Mouse (Mus musculus): ENCODE measurements at regions not wholly inside any gene's neighbourhood (a gene's known extent, or its start where the extent isn't known, plus 50 kb on each side); places are given as distances from the start of the nearest gene placed in this dataset.
A peak's percentile ranks its signal among the peaks of the same experiment; 100 is the strongest.

DNA sequence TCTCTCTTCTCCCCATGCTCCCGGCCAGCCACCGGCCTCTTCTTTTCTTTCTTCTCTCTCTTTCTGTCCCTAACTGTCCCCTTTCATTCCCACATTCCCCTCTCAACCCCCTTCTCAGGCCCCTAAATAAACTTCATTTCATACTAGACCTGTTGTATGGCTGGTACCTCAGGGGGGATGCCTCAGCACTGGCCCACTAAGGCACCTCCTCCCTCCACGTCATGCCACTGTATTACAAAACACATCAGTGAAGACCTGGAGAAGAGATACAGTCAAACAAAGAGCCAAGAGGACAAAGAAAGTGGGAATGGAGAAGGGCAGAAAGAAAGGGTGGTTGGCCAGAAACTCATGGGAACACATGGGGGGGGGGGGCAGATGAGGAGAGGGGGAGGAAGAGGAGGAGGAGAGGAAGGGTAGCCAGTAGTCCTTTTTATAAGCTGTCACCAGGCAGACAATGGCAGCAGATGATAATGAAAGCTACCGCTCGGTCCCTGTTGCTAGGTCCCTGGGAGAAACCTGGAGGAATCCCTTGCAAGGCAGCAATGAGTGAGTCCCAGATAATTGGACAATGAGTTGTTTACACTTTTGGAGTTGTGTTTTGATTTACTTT, 224.5 kb upstream of the Pfn2 start:
- DNase-seq (ENCODE audit: low spot score): no peak

DNA sequence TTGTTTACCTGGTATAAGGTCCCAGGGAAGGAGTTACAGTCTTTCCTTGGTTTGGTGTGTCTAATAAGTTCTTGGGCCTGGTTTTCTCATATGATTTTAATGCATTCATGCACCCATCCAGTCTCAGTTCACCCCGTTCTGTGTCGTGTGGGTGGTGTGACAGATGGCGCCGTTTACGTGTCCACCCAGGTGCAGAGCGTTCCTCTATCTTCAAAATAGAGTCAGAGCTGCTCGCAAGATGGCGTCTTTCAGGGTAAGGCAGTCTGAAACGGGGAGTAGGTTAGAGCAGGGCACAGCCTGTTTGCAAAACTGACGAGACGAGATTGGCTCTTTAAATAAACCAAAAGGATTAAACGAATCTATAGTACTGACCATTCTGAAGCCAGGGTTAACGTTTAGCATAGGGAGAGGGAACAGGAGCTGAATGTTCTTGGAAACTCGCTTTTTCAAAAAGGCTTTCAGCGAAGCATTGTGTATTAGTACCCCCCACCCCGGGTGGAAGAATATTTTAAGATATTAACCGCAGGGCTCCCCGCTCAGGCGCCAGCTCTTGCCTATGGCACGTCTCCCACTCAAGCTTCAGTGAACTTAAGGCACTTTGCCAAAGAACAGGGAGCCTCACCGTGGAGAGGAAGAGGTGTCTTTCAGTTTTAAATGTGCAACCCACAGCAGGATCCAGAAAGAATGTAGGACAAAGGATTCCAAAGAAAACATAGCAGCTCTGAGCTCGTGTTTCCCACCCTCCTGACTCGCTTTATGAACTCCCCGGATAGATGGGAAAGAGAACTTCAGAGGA, 241.7 kb upstream of the Pfn2 start:
- no peak for DNase-seq (ENCODE audit: low spot score)

DNA sequence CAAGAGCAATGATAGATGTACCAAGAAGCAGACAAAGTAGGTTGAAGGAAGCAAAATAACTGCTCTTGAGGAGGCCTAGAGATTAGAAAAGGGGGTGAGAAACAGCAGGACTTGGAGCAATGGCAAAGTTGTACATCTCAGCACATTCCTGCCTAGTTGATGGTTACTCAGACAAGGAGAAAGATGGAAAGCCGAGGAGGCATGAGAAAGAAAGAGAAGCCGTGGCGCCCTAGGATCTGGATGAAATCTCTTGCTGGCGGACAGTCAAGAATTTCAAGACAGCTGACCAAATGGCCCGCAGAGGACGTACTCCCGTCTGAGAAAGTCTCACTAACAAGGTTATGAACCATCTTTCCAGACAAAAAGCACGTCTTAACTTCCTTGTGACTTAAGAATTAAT, 242.5 kb upstream of the Pfn2 start:
- peak; percentile 13 for DNase-seq (ENCODE audit: low spot score)

DNA sequence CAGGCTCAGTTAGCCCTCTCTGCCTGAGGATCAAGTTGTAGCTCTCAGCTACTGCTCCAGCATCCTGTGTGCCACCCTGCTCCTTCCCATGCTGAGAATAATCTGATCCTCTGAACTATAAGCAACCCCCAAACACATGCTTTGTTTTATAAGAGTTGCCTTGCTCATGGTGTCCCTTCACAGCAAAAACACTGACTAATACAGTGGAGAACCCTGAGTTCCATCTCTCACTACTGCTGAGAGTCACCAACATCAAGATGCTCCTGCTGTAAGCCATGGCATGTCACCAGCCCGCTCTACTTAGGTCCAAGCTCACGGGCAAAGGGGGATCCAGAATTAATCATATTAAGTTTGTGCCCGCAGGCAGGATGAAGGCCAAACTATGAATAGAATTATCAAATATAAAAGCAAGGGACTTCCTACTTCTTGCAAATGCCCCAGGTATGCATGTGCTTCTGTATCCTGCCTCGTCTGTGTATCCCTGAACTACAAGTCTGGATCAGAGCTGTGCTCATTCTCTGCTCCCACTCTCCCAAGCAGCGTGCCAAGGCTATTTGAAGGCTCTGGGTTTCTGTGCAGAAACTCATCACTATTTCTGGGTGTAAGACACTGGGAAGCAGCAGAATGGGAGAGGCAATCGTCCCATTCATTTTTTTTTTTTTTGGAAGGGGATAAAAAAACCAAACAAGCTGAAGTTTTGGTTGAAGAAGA, 243.7 kb upstream of the Pfn2 start:
- no peak for DNase-seq (ENCODE audit: low spot score)

DNA sequence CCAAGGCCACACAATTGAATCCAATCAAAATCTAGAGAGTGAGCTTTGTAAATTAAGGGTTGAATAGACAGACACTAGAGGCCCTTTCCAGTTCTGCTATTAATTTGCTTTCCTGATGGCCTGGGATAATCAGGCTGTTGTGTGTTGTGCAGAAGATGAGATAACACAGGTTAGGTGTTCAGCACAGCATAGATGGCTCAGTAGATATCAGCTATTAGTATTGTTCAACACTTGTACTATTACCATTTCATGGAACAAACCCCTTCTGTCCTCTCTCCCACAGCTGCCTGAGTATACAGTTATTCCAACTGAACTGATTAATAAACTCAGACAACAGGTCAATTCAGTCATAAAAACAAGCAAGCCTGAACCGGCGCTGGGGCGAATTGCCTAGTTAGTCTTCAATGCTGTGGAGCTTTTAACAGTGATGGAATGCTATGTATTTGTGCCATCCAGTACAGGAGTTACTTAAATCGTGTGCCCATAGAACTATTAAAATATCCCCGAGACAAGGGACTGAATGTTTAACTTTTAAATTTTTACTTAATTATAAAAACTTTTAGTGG, 263.1 kb upstream of the Pfn2 start:
- no peak for DNase-seq (ENCODE audit: low spot score)

DNA sequence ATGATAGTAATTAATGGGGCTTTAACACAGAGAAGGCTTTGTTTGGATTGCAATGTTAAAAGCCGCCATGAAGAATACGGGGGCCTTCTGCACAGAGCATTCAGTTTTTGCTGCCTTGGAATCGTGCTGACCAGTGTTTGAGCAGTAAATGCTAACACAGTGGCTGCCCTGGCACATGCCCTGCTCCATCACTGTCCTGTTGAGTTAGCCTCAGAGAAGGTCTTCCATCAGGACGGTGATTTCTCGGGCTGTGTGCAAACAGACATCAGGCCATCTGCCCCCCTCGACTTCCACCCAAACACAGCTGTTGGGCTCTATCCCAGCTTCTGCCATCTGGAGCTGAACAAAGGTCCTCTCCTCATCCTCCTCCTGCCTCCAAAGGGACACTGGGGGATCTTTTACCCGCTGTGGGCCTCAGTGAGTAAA, 264.6 kb upstream of the Pfn2 start:
- DNase-seq (ENCODE audit: low spot score): no peak

DNA sequence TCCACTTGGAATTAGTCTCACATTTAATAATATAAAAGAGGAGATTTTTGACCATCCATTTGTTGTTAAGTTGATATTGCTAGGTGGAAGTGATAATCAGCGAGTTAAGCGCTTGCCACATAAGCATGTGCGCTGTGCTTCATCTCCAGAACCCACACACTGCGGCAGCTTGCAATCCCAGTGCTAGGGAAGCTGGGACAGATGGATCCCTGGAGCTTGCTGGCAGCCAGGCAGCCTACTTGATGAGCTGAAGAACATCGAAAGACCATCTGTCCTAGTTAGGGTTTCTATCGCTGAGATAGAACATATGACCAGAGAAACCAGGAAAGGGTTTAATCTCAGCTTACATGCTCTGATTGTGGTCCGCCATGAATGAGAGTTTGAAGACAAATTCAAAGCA, 266.1 kb upstream of the Pfn2 start:
- DNase-seq (ENCODE audit: low spot score): no peak

DNA sequence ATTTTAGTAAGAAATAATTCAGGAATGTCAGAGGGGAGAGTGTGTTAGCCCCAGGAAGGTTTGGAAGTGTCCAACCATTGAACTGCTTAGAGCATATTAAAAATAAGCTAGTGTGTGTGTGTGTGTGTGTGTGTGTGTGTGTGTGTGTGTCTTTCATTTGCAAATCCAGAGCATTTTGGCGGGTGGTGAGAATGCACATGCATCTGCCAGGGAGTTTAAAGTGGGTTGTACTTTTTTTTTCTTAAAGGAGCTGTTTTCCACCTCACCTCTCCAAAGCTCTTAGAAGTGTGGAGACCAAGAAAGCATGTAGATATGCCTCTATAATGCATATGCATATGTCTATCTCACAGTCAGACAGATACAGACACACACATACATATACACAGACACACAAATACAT, 267.6 kb upstream of the Pfn2 start:
- DNase-seq (ENCODE audit: low spot score): no peak

DNA sequence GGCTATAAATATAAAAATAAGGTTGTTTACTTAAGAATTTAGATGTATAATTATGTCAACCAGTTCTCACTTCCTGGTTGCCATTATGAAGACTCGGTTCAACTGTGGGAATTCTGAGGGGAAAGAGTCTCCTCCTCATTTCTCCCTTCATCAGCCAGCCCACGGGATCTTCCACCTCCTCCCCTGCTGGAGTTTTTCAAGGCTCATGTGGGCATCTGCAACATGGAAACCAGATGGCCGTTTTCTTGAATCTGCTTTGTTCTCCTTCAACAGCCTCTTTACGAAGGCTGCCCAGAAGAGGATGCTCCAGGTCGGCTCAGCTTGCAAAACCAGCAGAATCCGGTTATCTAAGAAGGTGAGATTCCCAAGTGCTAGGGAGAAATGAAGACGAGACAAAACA, 269.0 kb upstream of the Pfn2 start:
- no peak for DNase-seq (ENCODE audit: low spot score)

DNA sequence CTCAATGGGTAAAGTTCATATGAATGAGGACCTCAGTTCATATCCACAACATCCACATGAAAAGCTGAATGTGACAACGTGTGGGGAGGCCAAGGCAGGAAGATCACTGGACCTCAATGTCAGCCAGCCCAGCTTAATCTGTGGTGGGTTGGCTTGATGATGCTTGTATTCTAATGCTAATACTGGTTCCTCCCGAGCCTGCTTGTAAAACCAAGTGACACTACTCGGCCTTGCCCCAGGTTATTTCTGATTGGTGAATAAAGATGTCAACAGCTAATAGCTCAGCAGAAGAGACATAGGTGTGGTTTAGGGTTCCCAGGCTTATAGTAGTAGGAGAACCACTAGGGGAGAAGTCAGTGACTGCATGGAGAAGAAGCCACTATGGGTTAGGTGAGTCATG, 272.2 kb upstream of the Pfn2 start:
- DNase-seq (ENCODE audit: low spot score): no peak

DNA sequence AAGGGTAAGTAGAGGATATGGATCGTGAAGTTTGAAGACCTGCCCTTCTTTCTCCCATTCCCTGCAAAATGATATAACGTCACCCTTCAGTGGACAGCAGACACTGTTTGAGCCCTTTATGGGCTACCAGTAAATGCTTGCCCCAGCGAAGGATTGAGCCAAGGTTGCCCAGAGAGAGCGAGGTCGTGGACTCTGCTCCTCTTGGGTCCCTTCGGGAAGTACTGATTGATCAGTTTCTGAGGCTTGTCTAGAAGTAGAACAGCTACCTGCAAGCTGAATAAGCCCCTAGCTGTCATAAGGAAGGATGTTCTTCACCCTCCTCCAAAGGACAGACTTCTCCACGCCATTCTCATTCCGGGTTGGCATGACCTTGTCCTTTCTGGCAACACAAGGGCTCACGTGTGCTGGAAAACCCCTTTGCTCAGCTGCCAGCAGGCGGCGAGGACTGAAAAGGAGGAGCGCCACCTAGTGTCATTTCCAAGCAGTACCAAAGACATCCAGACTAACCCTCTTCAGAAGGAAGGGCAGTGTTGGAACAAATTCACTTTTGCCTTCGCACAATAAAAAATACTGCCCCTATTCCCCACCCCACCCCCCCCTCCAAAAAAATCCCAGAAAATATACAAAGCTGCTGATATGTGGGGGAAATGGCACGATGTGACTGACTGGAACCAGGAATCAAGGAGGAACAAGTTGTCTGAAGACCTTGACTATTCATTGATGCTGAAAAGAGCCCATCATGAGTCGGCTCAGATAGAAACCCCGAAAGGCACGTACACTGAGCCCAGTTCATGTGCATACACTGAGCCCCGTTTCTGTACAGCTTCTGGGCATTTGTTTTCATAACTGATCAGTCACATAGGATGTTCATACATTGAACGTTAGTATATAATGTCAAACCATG, 274.8 kb upstream of the Pfn2 start:
- peak; percentile 77 for DNase-seq (ENCODE audit: low spot score)

DNA sequence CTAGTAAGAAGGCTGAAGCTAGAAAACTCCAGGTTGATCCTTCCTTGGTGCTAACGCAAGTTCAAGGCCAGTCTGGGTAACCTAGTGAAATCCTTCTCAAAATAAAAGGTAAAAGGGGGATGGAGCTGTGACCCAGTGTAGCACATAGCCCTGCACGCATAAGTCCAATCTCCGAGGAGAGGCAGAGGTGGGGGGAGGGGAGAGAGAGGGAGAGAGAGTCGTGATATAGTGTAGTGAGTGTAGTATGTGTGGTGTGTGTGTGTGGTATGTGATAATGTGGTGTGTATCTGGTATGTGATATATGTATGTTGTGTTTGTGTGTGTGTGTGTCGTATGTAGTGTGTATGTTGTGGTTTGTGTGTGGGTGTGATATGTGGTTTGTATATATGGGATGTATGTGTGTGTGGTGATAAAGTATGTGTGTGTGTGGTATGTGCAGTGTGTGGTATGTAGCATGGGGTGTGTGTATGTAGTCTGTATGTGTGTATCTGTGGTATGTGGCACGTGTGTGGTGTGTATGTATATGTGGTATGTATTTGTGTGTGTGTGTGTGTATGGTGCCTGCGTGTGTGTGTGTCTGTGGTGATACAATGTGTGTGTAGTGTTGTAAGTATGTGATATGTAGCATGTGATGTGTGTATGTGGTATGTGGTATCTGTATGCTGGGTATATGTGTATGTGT, 275.7 kb upstream of the Pfn2 start:
- no peak for DNase-seq (ENCODE audit: low spot score)

DNA sequence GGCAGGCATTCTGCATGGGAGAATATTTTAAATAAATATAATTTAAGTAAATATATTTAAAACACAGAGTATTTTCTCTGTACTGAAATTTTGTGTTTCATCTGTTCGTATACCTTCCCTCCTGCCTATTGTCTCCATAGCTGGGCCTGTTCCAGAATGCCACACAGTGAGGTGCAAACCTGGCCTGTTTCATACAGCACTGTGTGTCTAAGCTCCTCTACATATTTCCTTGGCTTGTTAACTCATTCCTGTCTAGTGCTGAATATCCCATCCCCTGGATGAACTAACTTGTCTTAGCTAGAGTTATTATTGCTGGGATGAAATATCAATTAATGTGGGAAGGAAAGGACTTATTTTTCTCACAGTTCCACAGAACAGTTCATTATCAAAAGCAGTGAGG, 277.0 kb upstream of the Pfn2 start:
- no peak for DNase-seq (ENCODE audit: low spot score)

DNA sequence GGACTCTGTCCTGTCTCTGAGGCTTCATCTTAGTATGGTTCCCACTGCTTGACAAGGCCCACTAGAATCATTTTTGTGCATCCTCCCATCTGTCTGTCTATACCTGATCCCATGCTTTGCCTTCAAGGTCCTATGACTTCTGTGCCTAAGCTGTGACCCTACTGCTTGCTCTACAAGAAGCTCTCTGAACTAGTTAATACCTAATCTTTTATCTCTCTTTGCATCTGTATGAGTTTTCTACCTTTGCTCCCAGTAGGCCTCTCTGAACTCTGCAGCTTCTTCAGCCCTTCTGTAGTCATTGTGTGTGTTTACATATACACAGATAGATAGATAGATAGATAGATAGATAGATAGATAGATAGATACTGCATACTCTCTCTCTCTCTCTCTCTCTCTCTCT, 279.1 kb upstream of the Pfn2 start:
- no peak for DNase-seq (ENCODE audit: low spot score)

DNA sequence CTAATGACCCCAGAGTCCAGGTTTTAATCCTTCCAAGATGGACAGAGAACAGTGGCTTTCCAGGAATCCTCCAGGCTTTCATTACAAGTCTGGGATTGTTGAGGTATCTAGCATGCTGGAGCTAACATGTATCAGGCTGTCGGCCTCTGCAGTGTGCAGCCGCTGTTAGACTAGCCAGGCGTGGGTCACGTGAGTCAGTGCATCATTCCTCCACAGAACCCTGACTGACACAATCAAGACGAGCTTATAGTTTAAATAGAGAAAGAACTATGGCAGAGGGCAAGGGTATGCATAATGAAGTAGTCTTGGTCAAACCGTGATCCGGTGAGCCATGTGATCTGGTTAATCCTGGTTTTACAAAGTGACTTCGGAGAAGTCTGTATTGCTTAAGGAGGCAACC, 280.2 kb upstream of the Pfn2 start:
- DNase-seq (ENCODE audit: low spot score): no peak

DNA sequence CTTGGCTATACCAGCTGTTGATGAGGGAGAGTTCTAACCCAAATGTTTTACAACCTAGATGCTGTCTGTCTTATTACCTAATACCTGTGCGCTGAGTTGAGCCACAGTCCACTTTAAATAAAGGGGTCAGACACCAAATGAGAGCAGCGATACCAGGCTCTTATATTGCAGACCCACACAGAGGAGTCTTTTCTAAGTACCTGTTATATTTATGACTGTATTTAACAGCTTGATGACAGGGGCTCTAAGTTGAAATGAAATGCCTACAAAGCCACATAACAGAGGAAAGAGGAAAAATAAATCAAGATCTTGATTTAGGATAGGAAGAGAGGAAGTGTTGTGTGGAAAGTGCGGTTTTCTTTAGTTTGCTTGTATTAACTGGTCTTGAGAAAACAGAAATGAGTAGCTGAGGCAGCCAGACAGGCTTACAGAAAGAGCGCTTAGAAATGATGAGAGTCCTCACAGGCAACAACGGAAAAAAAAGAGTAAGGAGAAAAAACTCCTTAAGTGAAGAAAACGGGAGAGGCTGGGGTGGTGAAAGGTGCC, 281.6 kb upstream of the Pfn2 start:
- no peak for DNase-seq (ENCODE audit: low spot score)

DNA sequence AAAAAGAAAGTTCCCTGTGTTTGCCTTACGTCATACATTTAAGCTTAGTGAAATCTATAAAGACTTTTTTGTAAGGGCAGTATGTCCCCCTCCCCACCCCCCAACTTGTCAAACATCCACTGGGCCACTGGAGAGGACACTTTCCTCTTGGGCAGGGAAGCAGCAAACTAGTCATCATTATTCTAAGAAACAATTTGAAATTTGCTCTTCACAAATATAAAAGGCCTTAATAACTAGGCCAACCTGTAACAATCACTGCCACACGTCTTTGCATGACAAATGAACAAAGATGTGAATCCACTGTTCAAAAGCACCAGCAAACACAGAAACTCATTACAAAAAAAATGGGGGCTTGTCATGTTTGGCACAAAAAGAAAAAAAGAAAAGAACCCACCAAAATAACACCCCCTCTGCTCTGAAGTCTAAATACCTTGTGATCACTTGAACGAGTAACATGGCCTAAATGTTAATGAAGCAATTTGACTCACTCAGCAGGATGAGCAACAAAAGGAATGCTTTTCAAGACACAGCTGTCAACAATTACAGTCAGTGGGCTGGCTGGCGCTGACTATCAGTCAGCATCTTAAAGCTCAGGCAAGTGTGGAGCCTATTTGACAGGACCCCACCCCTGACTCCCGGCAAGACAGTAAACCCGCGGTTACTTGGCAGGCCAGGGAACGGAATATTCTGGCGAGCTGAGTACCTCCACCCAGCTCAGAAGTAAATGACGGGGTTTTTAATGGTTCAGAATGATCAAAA, 278.7 kb upstream of the Tsc22d2 start:
- DNase-seq (ENCODE audit: low spot score): no peak

DNA sequence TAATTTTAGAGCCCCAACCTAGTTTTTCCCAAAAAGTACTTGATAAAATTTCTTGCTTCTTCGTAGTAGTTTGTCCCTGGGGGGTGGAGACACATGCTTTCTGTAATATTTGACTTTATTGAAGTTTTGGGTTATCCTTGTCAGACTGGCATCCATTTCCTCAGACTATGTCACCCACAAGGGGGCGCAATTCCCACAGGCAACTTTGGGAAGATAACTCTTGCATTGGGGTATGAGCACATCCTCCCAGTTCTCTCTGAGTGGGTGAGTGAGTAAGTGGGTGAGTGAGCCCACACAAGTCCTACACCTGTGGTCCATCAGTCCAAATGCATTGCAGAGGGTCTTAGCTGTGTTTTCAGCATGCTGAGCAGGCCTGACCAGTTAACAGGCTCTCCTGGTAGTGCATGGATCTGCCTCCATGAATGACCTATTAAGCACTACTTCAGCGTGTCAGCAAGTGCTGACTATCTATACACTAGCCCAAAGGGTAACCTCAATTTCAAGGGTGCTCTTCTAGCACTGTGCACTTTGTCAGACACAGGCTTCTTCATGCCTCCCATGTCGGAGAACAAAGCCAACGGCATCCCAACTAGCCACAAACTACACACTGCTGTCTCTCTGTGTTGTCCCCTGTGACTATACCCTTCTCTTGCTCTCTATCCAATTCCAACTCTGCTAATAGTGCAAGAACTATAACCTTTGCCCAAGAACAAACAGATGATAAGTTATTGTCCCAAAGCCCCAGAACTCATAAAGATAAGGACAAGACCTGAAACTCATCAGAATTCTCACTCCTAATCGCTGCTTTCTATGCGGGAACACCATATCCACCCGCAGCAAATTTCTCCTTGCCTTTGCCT, 275.6 kb upstream of the Tsc22d2 start:
- DNase-seq (ENCODE audit: low spot score): peak; percentile 26

DNA sequence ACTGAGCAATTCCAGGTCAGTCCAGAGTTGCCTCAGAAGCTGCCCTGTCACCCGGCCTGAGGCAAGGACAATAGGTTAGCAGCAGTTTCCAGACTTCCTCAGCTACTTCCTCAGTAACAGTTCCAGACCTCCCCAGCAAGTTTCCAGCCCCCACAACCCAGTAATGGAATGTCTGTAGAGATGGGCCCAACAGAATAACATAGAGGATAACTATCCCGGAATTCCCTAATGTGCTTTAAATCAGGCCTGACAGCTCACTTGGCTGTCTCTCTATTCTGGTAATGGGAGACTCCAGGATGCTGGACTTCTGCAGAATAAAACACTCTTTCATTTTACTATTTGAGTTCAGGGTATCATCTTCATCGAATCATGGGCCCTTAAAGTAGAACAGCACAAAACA, 268.4 kb upstream of the Tsc22d2 start:
- no peak for DNase-seq (ENCODE audit: low spot score)

All from gastrocnemius, adult 18-20 months (tissue).